Mouse (Mus musculus) liver, embryonic 15.5 days (tissue): ENCODE data around the gene Gm14085. TPM values are rescaled to one million over a fixed set of nuclear protein-coding genes. Genes with fewer than 3 reads are reported as not detected.
"Not testable (repeated sequence)": the region's sequence is repeated elsewhere in the genome, so short reads cannot be mapped to it uniquely, and the experiment has no call there.

Source experiments
- ATAC-seq: fragments of 200-750 bp; cut with Nextera tagmentation; 2 replicates; pipeline ENCODE4 v1.8.0; 2017; ENCODE audit warnings: moderate number of reproducible peaks, mild to moderate bottlenecking, moderate library complexity; ENCODE audit not compliant: insufficient read depth
- H3K27ac ChIP-seq: fragments of 300-500 bp; sonication (generic); replicated peaks from 2 replicates; pipeline ENCODE4 v1.5.1; 2015; ENCODE audit warnings: mild to moderate bottlenecking, inconsistent platforms
- H3K27me3 ChIP-seq: fragments of 300-500 bp; sonication (generic); 2 replicates; pipeline ENCODE4 v1.6.1; 2015; ENCODE audit warnings: mild to moderate bottlenecking, inconsistent platforms
- H3K36me3 ChIP-seq: fragments of 300-500 bp; sonication (generic); replicated peaks from 2 replicates; pipeline ENCODE4 v1.6.1; 2015; ENCODE audit warnings: moderate library complexity, mild to moderate bottlenecking, inconsistent platforms
- H3K4me1 ChIP-seq: fragments of 300-500 bp; sonication (generic); replicated peaks from 2 replicates; pipeline ENCODE4 v1.6.1; 2015; ENCODE audit warnings: inconsistent platforms
- H3K4me2 ChIP-seq: fragments of 300-500 bp; sonication (generic); 2 replicates; pipeline ENCODE4 v1.6.1; 2015; ENCODE audit warnings: moderate library complexity, mild to moderate bottlenecking, inconsistent platforms
- H3K4me3 ChIP-seq: fragments of 300-500 bp; sonication (generic); replicated peaks from 2 replicates; pipeline ENCODE4 v1.5.1; 2015; ENCODE audit warnings: mild to moderate bottlenecking, inconsistent platforms
- H3K9ac ChIP-seq: fragments of 300-500 bp; sonication (generic); 2 replicates; pipeline ENCODE4 v1.6.1; 2015; ENCODE audit warnings: moderate library complexity, mild to moderate bottlenecking, inconsistent platforms
- H3K9me3 ChIP-seq: fragments of 300-500 bp; sonication (generic); replicated peaks from 2 replicates; pipeline ENCODE4 v1.6.1; 2016; ENCODE audit warnings: inconsistent platforms
- WGBS: fragments of 180-500 bp; shearing (Covaris S2); methylation state at CpG from one replicate; pipeline ENCODE4 v1.1.7; 2015; ENCODE audit warnings: mixed read lengths; ENCODE audit not compliant: insufficient replicate concordance; 5-methylcytosine and 5-hydroxymethylcytosine counted together
- polyA plus RNA-seq: library from polyadenylated mRNA; unstranded; fragments of >200 nt; fragmentation: Nextera tagmentation; extraction: Ambion mirVana; gene quantifications from 2 replicates; pipeline ENCODE4 v1.2.1, GENCODE M21; 2015

The Gm14085 gene
- polyA plus RNA-seq, 1 experiment from 2014 or later, result 0.02 TPM

- H3K4me2 ChIP-seq, H3K36me3 ChIP-seq, H3K4me1 ChIP-seq, ATAC-seq, H3K4me3 ChIP-seq, H3K9me3 ChIP-seq, H3K9ac ChIP-seq, H3K27me3 ChIP-seq, H3K27ac ChIP-seq: not testable (repeated sequence)
- WGBS, result 41% methylated on average over 3 of the region's 3 CpGs
Measured at GRCm38 (mm10) chr2:122485654-122486053, 913 bp downstream of the Gm14085 start.

- H3K4me2 ChIP-seq, H3K4me1 ChIP-seq, H3K4me3 ChIP-seq, H3K9me3 ChIP-seq, H3K9ac ChIP-seq, H3K36me3 ChIP-seq, ATAC-seq, H3K27me3 ChIP-seq, H3K27ac ChIP-seq: not testable (repeated sequence)
Measured at GRCm38 (mm10) chr2:122486122-122486521, 1.4 kb downstream of the Gm14085 start.

- WGBS, result 53% methylated on average over 2 of the region's 2 CpGs
- Histone ChIP-seq H3K27ac (no peak overlapping the region), H3K9ac (no peak overlapping the region), H3K4me1 (no peaks in the 10 kb centered on the region), H3K9me3 (no peaks in the 10 kb centered on the region), H3K4me2 (no peak overlapping the region), H3K36me3 (no peaks in the 10 kb centered on the region), H3K27me3 (no peaks in the 10 kb centered on the region), H3K4me3 (no peak overlapping the region)
- no peak for ATAC-seq
Measured at GRCm38 (mm10) chr2:122486674-122487073, 1.9 kb downstream of the Gm14085 start.

GRCm38 (mm10) chr2:122529696-122530095 lies 45.0 kb downstream of the Gm14085 start:
- not testable (repeated sequence) for H3K9ac ChIP-seq, H3K4me2 ChIP-seq, H3K27me3 ChIP-seq, ATAC-seq, H3K4me3 ChIP-seq, H3K27ac ChIP-seq, H3K9me3 ChIP-seq, H3K4me1 ChIP-seq, H3K36me3 ChIP-seq
- WGBS, result 66% methylated on average over 1 of the region's 1 CpGs

GRCm38 (mm10) chr2:122531290-122531689 lies 46.5 kb downstream of the Gm14085 start:
- Histone ChIP-seq H3K27ac (no peak overlapping the region), H3K4me2 (no peak overlapping the region), H3K9ac (no peak overlapping the region), H3K9me3 (no peaks in the 10 kb centered on the region), H3K4me3 (no peak overlapping the region), H3K36me3 (no peaks in the 10 kb centered on the region), H3K27me3 (no peaks in the 10 kb centered on the region), H3K4me1 (no peaks in the 10 kb centered on the region)
- 64% methylated on average over 7 of the region's 7 CpGs for WGBS
- ATAC-seq, result no peak

GRCm38 (mm10) chr2:122531726-122532125 lies 47.0 kb downstream of the Gm14085 start:
- 59% methylated on average over 2 of the region's 2 CpGs for WGBS

GRCm38 (mm10) chr2:122532136-122532801 lies 47.5 kb downstream of the Gm14085 start:
- H3K36me3 ChIP-seq, result no peaks in the 10 kb centered on the region
- no peak overlapping the region for H3K4me3 ChIP-seq
- no peaks in the 10 kb centered on the region for H3K4me1 ChIP-seq
- no peak overlapping the region for H3K4me2 ChIP-seq
- no peaks in the 10 kb centered on the region for H3K27me3 ChIP-seq
- no peak for ATAC-seq
- H3K27ac ChIP-seq, result no peak overlapping the region
- no peak overlapping the region for H3K9ac ChIP-seq
- H3K9me3 ChIP-seq, result no peaks in the 10 kb centered on the region
- 50% methylated on average over 2 of the region's 2 CpGs for WGBS

More at GRCm38 (mm10) chr2:122531726-122532125, 47.0 kb downstream of the Gm14085 start:
- no peak overlapping the region for H3K4me2 ChIP-seq
- no peak overlapping the region for H3K4me3 ChIP-seq
- H3K27ac ChIP-seq, result no peak overlapping the region
- H3K27me3 ChIP-seq, result no peaks in the 10 kb centered on the region
- no peak for ATAC-seq
- H3K4me1 ChIP-seq, result no peaks in the 10 kb centered on the region
- no peaks in the 10 kb centered on the region for H3K9me3 ChIP-seq
- no peaks in the 10 kb centered on the region for H3K36me3 ChIP-seq
- H3K9ac ChIP-seq, result no peak overlapping the region

- Histone ChIP-seq H3K9me3 (no peaks in the 10 kb centered on the region), H3K27ac (no peak overlapping the region), H3K4me2 (no peak overlapping the region), H3K4me1 (no peaks in the 10 kb centered on the region), H3K4me3 (no peak overlapping the region), H3K9ac (no peak overlapping the region), H3K27me3 (no peaks in the 10 kb centered on the region), H3K36me3 (no peaks in the 10 kb centered on the region)
- ATAC-seq, result no peak
- 44% methylated on average over 2 of the region's 2 CpGs for WGBS
Measured at GRCm38 (mm10) chr2:122532802-122533186, 48.1 kb downstream of the Gm14085 start.

- no peak overlapping the region for H3K9ac ChIP-seq
- ATAC-seq, result no peak
Measured at GRCm38 (mm10) chr2:122533378-122533777, 48.6 kb downstream of the Gm14085 start.

GRCm38 (mm10) chr2:122534671-122535070 lies 49.9 kb downstream of the Gm14085 start:
- no peaks in the 10 kb centered on the region for H3K36me3 ChIP-seq
- no peak overlapping the region for H3K4me2 ChIP-seq
- H3K27ac ChIP-seq, result no peak overlapping the region
- ATAC-seq, result no peak
- H3K4me3 ChIP-seq, result no peak overlapping the region
- no peaks in the 10 kb centered on the region for H3K27me3 ChIP-seq
- no peak overlapping the region for H3K9ac ChIP-seq
- H3K4me1 ChIP-seq, result no peaks in the 10 kb centered on the region
- 51% methylated on average over 2 of the region's 2 CpGs for WGBS
- H3K9me3 ChIP-seq, result no peaks in the 10 kb centered on the region

More at GRCm38 (mm10) chr2:122533378-122533777, 48.6 kb downstream of the Gm14085 start:
- Histone ChIP-seq H3K27ac (no peak overlapping the region), H3K4me2 (no peak overlapping the region), H3K4me1 (no peaks in the 10 kb centered on the region), H3K36me3 (no peaks in the 10 kb centered on the region), H3K27me3 (no peaks in the 10 kb centered on the region), H3K4me3 (no peak overlapping the region), H3K9me3 (no peaks in the 10 kb centered on the region)
- 54% methylated on average over 2 of the region's 2 CpGs for WGBS

- no peak for ATAC-seq
Measured at GRCm38 (mm10) chr2:122558317-122558716, 73.6 kb downstream of the Gm14085 start.

GRCm38 (mm10) chr2:122561221-122561620 lies 76.5 kb downstream of the Gm14085 start:
- Histone ChIP-seq H3K9ac (no peak overlapping the region), H3K4me3 (no peak overlapping the region), H3K27ac (no peak overlapping the region), H3K9me3 (no peaks in the 10 kb centered on the region), H3K4me1 (no peaks in the 10 kb centered on the region), H3K27me3 (no peaks in the 10 kb centered on the region), H3K4me2 (no peak overlapping the region), H3K36me3 (no peaks in the 10 kb centered on the region)
- 63% methylated on average over 5 of the region's 5 CpGs for WGBS
- no peak for ATAC-seq

More at GRCm38 (mm10) chr2:122558317-122558716, 73.6 kb downstream of the Gm14085 start:
- WGBS, result 15% methylated on average over 2 of the region's 2 CpGs
- H3K36me3 ChIP-seq, result no peaks in the 10 kb centered on the region
- no peaks in the 10 kb centered on the region for H3K9me3 ChIP-seq
- no peaks in the 10 kb centered on the region for H3K4me1 ChIP-seq
- H3K9ac ChIP-seq, result no peak overlapping the region
- H3K27ac ChIP-seq, result no peak overlapping the region
- H3K4me3 ChIP-seq, result no peak overlapping the region
- no peaks in the 10 kb centered on the region for H3K27me3 ChIP-seq
- H3K4me2 ChIP-seq, result no peak overlapping the region
